Mouse (Mus musculus) lung, postnatal 14 days (tissue): ENCODE results near the gene Mfsd4b3.
"Not testable (repeated sequence)": the region's sequence is repeated elsewhere in the genome, so short reads cannot be mapped to it uniquely, and the experiment has no call there.

Experiments
- DNase-seq: peaks from one replicate; pipeline ENCODE4 v3.0.0; 2021

The Mfsd4b3 gene

GRCm38 (mm10) chr10:39959761-39960440 is at the start of gene Mfsd4b3:
Gene Mfsd4b3, minus strand, starts transcription at chr10:39960153.
- peak; percentile 95 for DNase-seq

- no peak for DNase-seq
These were observed 49.6 kb upstream of the Mfsd4b3 start for GRCm38 (mm10) chr10:40009591-40009990.

- DNase-seq, result not testable (repeated sequence)
These were observed 48.9 kb upstream of the Mfsd4b3 start for GRCm38 (mm10) chr10:40008847-40009246.

GRCm38 (mm10) chr10:40007953-40008352 is 48.0 kb upstream of the Mfsd4b3 start:
- DNase-seq, result no peak

GRCm38 (mm10) chr10:40006963-40007362 is 47.0 kb upstream of the Mfsd4b3 start:
- DNase-seq, result no peak

DNA sequence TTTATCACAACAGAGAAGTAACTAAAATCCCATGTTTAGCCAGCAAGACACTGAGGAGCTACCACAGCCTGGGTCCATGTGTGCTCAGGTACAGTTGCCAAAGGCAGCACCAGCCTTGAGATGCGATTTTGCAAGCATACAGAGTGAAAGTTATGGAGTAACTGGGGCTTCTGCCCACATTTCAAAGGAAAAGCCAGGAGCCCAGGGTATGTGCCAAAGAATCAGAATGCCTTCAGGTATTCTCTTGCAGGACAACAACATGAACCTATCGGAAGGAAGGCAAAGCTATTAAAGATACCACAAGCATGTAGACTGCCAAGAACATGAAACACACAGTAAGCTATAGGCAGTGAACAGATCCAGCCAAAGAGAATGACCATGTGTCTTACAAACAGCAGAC is 40.8 kb upstream of the Mfsd4b3 start:
- no peak for DNase-seq

GRCm38 (mm10) chr10:39991155-39991554 is 31.2 kb upstream of the Mfsd4b3 start:
- no peak for DNase-seq

DNA sequence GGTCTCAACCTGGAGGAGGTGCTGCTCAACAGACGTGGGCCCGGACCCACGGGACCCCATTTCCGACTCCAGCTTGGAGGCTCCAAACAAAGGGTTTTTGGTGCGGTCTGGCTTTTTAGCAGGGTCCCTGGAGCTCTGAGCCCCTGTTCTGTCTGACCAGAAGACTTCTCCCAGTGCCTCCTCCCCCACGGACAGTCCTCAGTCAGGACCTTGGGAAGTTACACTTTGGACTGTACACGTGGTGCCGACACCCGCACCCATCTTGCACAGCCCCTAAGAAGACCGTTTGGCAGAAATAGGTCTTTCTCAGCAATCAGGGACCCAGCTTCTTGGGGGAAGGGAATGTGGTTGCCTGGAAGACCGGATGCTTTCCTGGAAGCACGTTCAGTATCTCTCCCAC is 26.5 kb upstream of the Mfsd4b3 start, which contains the start of gene Mfsd4b5:
Mfsd4b5 (minus strand) TSS at position 181 of the 400 bp plus-strand sequence.
- DNase-seq, result no peak

DNA sequence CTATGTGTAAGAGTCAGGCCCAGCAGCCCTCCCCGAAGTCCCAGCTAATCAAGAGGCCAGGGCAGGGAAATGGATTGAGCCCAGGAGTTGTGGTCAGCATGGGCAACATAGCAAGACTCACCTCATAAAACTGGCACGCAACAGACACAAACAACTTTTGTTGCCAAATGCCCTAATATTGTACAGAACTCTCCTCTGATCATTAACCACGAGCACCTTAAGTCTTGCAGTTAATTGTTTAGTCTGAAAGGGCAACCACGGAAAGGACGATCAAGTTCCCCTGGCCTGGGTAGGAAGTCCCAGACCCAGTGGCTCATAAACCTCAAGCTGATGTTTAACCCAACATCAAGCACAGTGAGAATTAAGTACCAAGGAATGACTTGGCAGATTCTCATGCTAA is 22.7 kb upstream of the Mfsd4b3 start:
- no peak for DNase-seq

DNA sequence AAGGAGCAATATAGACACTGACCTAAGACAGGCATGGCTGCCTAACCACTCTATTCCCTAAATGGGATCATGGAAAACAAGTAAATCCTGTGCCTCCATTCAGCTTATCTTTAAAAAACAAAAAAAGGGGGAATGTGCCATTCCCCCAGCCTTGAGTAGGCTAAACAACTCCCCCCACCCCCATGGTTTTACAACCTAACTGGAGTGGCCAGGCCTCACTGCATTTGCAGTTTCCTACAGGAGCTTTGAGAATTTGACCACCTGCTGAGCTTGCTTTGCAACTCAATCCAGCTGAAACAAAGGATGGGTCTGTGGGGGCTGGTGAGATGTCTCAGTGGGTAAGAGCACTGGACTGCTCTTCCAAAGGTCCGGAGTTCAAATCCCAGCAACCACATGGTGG is 18.3 kb upstream of the Mfsd4b3 start:
- no peak for DNase-seq

- no peak for DNase-seq
These were observed 17.4 kb upstream of the Mfsd4b3 start for GRCm38 (mm10) chr10:39977346-39977745.

DNA sequence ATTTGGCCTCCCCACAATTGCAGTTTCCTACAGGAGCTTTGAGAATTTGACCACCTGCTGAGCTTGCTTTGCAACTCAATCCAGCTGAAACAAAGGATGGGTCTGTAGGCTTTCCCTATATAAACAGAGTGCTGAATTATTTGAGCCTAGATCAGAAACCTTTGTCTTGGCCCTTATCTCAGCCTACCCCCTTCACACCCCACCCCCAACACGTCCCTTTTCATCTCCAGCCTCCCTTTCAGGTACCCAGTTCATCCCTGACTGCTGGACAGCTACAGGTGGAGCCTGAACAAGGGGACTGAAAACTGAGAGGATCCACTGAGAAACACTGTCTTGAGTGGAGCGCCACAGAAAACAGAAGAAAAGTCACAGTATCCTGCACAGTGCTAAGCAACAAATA is 15.8 kb upstream of the Mfsd4b3 start:
- DNase-seq, result no peak

GRCm38 (mm10) chr10:39974982-39975381 is 15.0 kb upstream of the Mfsd4b3 start:
- no peak for DNase-seq

DNA sequence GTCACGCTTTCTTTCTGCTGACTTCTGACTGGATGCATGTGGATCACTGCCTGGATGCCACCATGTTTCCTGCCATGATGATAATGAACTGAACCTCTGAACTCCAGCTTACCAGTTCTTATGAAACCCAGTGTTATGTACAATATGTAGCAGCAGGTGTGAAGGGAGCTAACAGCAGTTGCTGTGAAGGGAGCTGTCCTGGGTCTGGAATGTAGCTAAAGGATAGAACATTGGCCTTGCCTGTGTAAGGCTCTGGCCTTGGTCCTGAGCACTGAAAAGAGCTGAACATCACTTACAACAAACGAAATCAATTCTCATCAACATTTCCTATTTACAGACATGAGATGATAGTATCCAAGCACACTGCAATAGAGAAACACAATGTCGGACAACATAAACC is 7.6 kb upstream of the Mfsd4b3 start:
- no peak for DNase-seq

- DNase-seq, result no peak
These were observed 2.0 kb upstream of the Mfsd4b3 start for GRCm38 (mm10) chr10:39961906-39962305.

DNA sequence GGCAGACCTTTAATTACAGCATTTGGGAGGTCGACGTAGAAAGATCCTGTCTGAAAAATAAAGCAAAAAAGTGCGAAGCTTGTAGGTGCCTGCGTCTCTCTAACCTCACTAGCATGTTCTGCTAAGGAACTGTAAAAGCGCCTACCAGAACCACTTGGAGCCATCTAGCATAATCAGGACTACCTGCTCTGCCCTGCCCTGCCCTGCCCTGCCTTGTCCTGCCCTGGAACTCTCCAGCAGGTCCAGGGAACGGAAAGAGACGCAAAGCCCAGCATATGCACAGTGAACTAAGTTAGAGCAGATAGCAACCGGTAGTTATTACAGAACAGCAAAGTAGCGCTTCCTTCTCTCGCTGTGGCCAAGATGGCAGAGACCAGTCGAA is 479 bp upstream of the Mfsd4b3 start:
- DNase-seq, result no peak

DNA sequence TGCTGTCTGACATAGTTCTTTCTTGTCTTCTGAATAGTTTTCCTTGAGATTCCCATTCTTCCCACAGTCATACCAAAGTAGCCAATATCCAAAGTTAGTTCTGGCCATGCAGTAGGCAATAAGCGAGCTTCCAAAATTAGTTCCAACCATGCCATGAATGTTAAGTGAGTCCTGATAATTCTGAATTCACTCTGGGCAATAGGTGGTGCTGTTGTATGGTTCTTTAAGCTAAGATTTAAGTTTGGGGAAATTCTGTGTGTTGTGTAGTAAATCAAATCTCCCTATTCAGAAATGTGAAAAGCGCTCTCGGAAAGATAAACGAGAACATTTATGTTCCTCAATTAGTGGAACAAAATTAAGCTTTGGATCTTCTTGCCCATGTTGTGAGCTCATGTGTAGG is 1.7 kb downstream of the Mfsd4b3 start:
- no peak for DNase-seq

DNA sequence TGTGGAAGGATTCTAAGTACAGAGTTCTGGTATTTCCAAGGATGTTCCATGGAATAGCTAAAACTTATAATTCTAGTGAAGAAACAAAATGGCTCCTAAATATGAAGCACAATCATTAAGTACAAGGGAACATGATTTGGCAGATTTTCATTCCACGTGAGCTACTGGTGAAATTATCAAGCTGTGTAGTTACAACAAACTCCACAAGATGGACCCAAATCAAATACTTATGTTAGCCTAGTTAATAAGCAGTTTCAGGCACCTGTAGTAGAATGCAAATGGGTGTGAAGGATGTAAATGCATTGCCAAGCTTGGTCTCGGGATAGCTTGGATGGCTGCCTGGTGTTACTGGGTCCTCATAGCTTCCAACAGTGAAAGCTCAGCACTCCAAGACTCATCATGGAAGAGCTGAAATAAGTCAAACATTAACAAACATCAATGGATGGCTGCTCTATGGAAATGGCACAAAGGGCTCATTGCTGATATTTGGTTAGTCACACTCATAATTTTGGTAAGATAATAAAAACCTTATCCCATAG is 3.5 kb downstream of the Mfsd4b3 start:
- DNase-seq, result no peak

DNA sequence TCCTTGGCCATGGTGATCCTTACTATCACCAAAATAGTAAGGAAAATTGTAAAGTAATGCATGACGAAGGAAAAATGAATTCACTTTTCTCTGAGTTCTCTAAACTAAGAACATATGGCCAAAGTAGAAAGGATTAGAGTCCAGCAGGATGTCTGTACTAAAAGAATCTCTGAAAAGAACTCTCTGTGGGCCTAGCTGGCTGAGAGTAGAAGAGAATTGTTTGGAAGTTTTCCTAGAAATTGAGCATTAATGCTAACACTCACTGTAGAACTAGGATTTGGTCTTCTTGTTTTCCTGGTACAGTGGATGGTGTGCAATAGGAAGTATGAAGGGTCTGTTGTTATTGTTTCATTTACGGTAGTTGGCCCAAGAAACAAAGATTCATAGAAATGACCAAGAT is 4.8 kb downstream of the Mfsd4b3 start:
- DNase-seq, result no peak

GRCm38 (mm10) chr10:39949377-39949954 is 10.5 kb downstream of the Mfsd4b3 start:
- no peak for DNase-seq

DNA sequence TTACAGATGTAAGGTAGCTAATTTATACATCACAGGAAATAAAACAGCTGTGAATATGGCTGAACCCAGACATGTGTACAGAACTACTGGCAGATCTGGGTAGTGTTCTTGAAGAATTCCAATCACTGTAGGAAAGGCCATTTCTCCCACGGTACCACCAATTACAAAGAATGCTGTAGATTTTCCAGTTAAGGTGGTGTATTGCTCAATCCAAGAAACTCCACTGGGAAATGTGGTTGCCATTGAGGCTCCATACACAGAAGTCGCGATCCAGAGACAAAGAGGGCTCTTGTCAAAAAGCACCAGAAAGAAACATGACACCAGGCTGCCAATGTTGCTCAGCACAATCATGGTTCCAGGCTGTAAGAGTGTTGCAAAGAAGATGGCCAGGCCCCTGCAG is 12.8 kb downstream of the Mfsd4b3 start:
- not testable (repeated sequence) for DNase-seq

DNA sequence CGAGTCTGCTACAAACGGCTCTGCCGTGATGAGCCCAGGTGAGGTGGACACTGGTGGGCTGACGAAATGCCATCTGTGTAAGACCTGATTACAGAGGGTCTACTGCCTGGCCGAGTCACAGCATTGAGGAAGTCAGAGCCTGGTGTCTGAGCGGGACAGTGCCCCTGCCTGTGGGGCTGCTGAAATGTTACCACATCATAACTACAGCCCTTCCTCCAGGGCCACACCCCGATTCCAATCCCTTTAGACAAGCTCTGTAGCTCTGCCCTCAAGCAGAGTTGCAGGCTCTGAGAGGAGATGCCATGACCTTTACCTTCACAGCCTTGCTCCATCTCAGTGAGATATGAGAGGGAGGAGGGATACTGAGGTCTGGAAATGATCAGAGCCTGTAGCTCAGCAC is 23.4 kb downstream of the Mfsd4b3 start:
- DNase-seq, result no peak

GRCm38 (mm10) chr10:39926616-39927139 is 33.3 kb downstream of the Mfsd4b3 start, which contains the start of gene Mfsd4b2:
Gene Mfsd4b2, minus strand, starts transcription at chr10:39926923.
- DNase-seq, result no peak

- DNase-seq, result not testable (repeated sequence)
These were observed 35.4 kb downstream of the Mfsd4b3 start for GRCm38 (mm10) chr10:39924556-39924955.
